Mouse (Mus musculus): Measurements from ENCODE around the gene Dph5.

Gene Dph5

DNA sequence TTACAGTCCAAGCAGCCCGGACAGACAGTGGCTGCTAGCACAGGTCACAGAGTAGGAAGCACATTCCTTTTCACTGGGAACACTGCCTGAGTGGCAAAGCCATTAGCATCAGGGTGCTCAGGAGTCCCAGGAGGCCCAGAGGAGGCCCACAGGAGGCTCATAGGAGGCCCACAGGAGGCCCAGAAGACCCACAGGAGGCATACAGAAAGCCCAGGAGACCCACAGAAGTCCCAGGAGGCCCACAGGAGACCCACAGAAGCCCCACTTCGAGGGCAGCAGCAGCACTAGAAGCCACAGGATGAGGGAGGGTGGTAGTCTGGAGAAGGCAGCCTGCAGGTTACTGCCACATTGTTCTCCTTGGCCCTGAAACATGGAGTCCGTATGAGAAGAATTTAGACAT lies 65.5 kb downstream of the Dph5 start:
- DNase-seq: no peak

DNA sequence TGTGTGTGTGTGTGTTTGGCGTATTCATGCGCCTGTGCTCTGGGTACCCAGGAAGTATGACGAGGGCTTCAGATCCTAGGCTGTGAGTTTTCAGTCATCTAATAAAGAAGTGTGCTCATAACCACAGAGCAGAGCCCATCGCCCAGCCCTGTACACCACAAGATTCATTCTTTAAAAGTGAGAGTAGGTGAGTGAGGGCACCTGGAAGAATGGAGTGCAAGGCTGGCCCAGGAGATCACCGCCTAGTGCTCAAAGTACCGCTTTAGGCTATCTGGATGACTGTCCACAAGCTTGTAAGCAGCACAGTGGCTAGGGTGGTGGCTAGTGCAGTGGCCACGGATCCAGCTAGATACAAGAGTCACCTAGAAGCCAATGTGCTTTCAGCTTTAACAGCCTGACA lies 69.6 kb downstream of the Dph5 start:
- no peak for DNase-seq

GRCm38 (mm10) chr3:115961311-115962027 lies 73.8 kb downstream of the Dph5 start:
- DNase-seq: no peak

- no peak for DNase-seq
Observed at GRCm38 (mm10) chr3:115962028-115962415, 74.4 kb downstream of the Dph5 start.

DNA sequence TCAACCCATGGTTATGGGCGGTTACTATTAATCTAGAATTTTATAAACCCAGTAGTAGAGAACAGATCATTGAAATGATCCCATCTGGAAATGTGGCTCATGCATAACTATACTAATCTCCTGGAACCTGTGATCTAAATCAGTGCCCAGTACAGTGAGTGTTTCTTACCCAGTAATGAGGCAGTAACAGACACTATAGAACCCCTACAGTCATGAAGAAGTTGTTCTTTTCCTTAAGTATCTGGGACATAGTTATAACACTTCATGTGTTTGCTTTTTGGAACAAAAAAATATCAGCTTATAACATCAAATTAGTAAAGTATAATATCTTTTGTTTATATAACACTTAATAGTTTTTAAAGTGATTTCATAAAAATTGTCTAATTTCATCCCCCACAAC lies 76.0 kb downstream of the Dph5 start:
- DNase-seq: no peak

GRCm38 (mm10) chr3:115964071-115964470 lies 76.4 kb downstream of the Dph5 start:
- no peak for DNase-seq

DNA sequence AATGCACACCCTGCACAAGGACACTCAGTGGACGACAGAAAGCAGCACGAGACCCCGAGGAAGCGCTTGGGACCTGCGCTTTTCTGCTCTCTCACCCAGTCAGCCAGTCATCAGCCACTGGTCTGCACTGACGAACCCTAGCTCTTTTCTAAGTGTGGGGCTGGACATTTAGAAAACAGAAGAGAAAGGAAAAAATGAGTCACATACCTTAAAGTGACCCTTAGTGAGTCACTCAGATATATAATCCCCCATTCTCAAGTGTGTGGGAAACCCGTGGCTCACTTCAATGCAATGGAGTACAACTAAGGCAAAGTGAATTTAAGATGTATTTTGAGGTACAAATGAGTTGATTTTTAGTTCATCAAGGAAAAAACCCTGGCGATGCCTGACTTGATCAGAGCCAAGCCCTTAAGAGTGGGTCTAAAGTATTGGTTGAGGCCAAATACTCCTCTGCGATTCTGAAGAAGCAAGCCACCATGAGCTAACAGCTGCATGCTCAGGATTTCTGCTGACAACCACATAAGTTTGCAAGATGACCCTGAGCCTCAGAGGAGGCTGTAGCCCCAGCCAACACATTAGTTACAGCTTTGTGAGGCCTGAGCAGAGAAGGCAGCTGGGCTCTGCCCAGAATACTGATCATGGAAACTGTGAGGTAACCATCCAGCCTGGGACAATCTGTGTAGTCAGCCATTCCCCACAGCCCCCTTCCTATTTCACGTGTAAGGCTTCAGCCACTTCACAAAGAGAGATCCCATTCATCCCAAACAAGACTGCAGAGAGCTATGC lies 81.3 kb downstream of the Dph5 start:
- DNase-seq: no peak

- DNase-seq: no peak
Observed at GRCm38 (mm10) chr3:115971045-115971785, 83.6 kb downstream of the Dph5 start.

DNA sequence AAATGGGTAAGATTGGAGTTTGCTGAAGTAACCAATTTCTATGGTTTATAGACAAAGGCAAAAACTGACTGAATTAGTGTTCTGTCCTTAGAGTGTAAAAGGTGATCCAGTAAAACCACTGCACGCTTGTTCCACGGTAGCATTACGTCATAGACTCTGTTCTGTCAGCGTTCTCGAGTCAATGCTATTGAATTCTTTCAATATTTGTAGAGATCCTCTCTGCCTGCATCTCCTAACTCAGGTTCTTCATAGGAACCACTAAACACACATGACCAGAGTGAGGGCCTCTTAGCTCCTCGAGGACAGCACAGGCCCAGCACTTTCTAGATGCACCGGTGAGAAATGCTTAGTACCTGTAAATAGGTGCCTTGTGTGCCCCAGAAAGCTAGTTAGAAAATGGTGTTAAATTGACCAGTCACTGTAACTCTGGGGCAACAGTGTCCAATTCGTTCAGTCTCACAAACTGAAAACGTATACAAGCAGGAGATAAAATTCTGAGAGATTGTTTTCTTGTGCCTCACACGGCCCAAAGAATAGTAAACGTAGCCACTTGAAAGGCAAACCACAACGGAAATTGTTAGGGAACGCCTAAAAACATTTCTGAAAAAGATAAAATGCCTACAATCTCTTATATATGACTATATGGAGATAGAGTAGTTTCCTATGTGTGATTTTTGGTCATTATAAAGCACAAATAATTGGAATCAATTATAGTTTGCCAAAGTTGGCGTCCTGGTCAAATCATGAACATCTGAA lies 84.4 kb downstream of the Dph5 start:
- DNase-seq: no peak

- DNase-seq: no peak
Observed at GRCm38 (mm10) chr3:115974228-115974627, 86.6 kb downstream of the Dph5 start.

GRCm38 (mm10) chr3:115974995-115975394 lies 87.4 kb downstream of the Dph5 start:
- no peak for DNase-seq

GRCm38 (mm10) chr3:115979000-115979399 lies 91.4 kb downstream of the Dph5 start:
- no peak for DNase-seq

- no peak for DNase-seq
Observed at GRCm38 (mm10) chr3:115983217-115983616, 95.6 kb downstream of the Dph5 start.

Data from kidney, postnatal 10 days (tissue).